Mouse (Mus musculus) MEL (cell line): ENCODE data around the gene Slc10a6.

ENCODE experiments used
- CTCF ChIP-seq, 3 experiments: IDR thresholded peaks in 2 of 3; conservative IDR thresholded peaks in 1 of 3; 2 replicates each; pipeline ENCODE4 v1.5.1; 2011 to 2012; ENCODE audit warnings: low read length in 3 of 3, low read depth in 2 of 3, mild to moderate bottlenecking in 2 of 3, improper control_type of control experiment in 1 of 3, inconsistent platforms in 1 of 3, mixed read lengths in 1 of 3, moderate library complexity in 1 of 3; ENCODE audit not compliant: control insufficient read depth in 1 of 3, insufficient read depth in 1 of 3, poor library complexity in 1 of 3, severe bottlenecking in 1 of 3
- EP300 ChIP-seq, 2 experiments: IDR thresholded peaks; 2 replicates each; pipeline ENCODE4 v1.6.1; 2011; ENCODE audit warnings: improper control_type of control experiment in 2 of 2, low read length in 2 of 2, low read depth in 1 of 2, mild to moderate bottlenecking in 1 of 2
- SIN3A ChIP-seq: IDR thresholded peaks from 2 replicates; pipeline ENCODE4 v1.6.1; 2012; ENCODE audit warnings: low read length, improper control_type of control experiment, inconsistent platforms
- TAL1 ChIP-seq: IDR thresholded peaks from 2 replicates; pipeline ENCODE4 v1.6.1; 2012; ENCODE audit warnings: mild to moderate bottlenecking, inconsistent platforms, low read length, moderate library complexity, mixed read lengths
- TCF12 ChIP-seq: IDR thresholded peaks from 2 replicates; pipeline ENCODE4 v1.6.1; 2014; ENCODE audit warnings: low read depth, mild to moderate bottlenecking, inconsistent platforms, low read length, improper control_type of control experiment, moderate library complexity

- TF ChIP-seq EP300 (IDR thresholded peaks at IDR 0.05; ENCODE audit: low read depth in 1 of 2, low read length in 2 of 2) = no peak
- TF ChIP-seq SIN3A = no peak
- no peak for TF ChIP-seq CTCF (IDR thresholded peaks at IDR 0.05 in 2 of 3, conservative IDR thresholded peaks at IDR 0.05 in 1 of 3; ENCODE audit: control insufficient read depth in 1 of 3, insufficient read depth in 1 of 3, low read depth in 2 of 3, low read length in 3 of 3, poor library complexity in 1 of 3, severe bottlenecking in 1 of 3)
- no peak for TF ChIP-seq TAL1
- no peak for TF ChIP-seq TCF12
These were observed 33.6 kb downstream of the Slc10a6 start for GRCm38 (mm10) chr5:103595394-103596226.
